Mouse (Mus musculus): ENCODE measurements around the gene Cntnap1. TPM values are rescaled to one million over a fixed set of nuclear protein-coding genes. Genes with fewer than 3 reads are reported as not detected.
A peak's percentile ranks its signal among the peaks of the same experiment; 100 is the strongest.
"Not testable (repeated sequence)": the region's sequence is repeated elsewhere in the genome, so short reads cannot be mapped to it uniquely, and the experiment has no call there.

The Cntnap1 gene
- total RNA-seq (2014; rRNA removed): 3.0 and 3.5 TPM in 2 replicates
- 0.35 and 1.1 TPM in 2 replicates for polyA plus RNA-seq (2015; fragmentation: Nextera tagmentation; extraction: Ambion mirVana)

- TF ChIP-seq CTCF (IDR thresholded peaks at IDR 0.05; ENCODE audit: low read depth): no peak
- ATAC-seq (no peak), DNase-seq (no peak)
- WGBS: under 1% methylated on average over 35 of the region's 35 CpGs
- H3K4me1 ChIP-seq (ENCODE audit: insufficient read depth): peaks cover 18% of the 10 kb centered on the region
- H3K4me3 ChIP-seq (ENCODE audit: low read depth, low read length): peak within 1 kb of the TSS; percentile 71
- peaks cover 9% of the 10 kb centered on the region for H3K36me3 ChIP-seq (ENCODE audit: insufficient read depth)
- H3K27ac ChIP-seq (ENCODE audit: low read depth, low read length): peak within 1 kb of the TSS; percentile 64; the same call in 1 of the 2 replicates
- H3K9ac ChIP-seq: peak within 1 kb of the TSS; percentile 63
- H3K27me3 ChIP-seq (ENCODE audit: insufficient read depth, low read length): peaks cover 52% of the 10 kb centered on the region
- peak within 1 kb of the TSS; percentile 61 for H3K4me2 ChIP-seq (ENCODE audit: low read depth)
- H3K9me3 ChIP-seq (ENCODE audit: low read length): no peaks in the 10 kb centered on the region
Measured at GRCm38 (mm10) chr11:101170354-101170810, at the start of gene Cntnap1. Cntnap1 (plus strand) TSS chr11:101170523.

GRCm38 (mm10) chr11:101120545-101121188, 49.7 kb upstream of the Cntnap1 start:
- Histone ChIP-seq H3K27me3 (ENCODE audit: insufficient read depth, low read length) (no peaks in the 10 kb centered on the region), H3K9ac (peak overlapping the region; percentile 74), H3K36me3 (ENCODE audit: insufficient read depth) (peaks cover 22% of the 10 kb centered on the region), H3K4me2 (ENCODE audit: low read depth) (peak overlapping the region; percentile 88), H3K4me1 (ENCODE audit: insufficient read depth) (peaks cover 17% of the 10 kb centered on the region), H3K9me3 (ENCODE audit: low read length) (no peaks in the 10 kb centered on the region), H3K4me3 (ENCODE audit: low read depth, low read length) (peak overlapping the region; percentile 75), H3K27ac (ENCODE audit: low read depth, low read length) (peak overlapping the region; percentile 81; the same call in 1 of the 2 replicates)
- no peak for ATAC-seq
- no peak for DNase-seq
- no peak for TF ChIP-seq CTCF (IDR thresholded peaks at IDR 0.05; ENCODE audit: low read depth)
- 21% methylated on average over 19 of the region's 19 CpGs for WGBS

GRCm38 (mm10) chr11:101124494-101124893, 45.8 kb upstream of the Cntnap1 start:
- H3K4me1 ChIP-seq (ENCODE audit: insufficient read depth); ATAC-seq; H3K9ac ChIP-seq; H3K4me2 ChIP-seq (ENCODE audit: low read depth); H3K27me3 ChIP-seq (ENCODE audit: insufficient read depth, low read length); H3K27ac ChIP-seq (ENCODE audit: low read depth, low read length); H3K9me3 ChIP-seq (ENCODE audit: low read length); H3K4me3 ChIP-seq (ENCODE audit: low read depth, low read length); DNase-seq: not testable (repeated sequence)
- WGBS: 97% methylated on average over 8 of the region's 8 CpGs
- H3K36me3 ChIP-seq (ENCODE audit: insufficient read depth): peaks cover 32% of the 10 kb centered on the region

- not testable (repeated sequence) for DNase-seq; H3K4me1 ChIP-seq (ENCODE audit: insufficient read depth); ATAC-seq; H3K9me3 ChIP-seq (ENCODE audit: low read length); H3K27ac ChIP-seq (ENCODE audit: low read depth, low read length); H3K27me3 ChIP-seq (ENCODE audit: insufficient read depth, low read length); H3K9ac ChIP-seq; H3K4me3 ChIP-seq (ENCODE audit: low read depth, low read length); H3K4me2 ChIP-seq (ENCODE audit: low read depth)
- peaks cover 32% of the 10 kb centered on the region for H3K36me3 ChIP-seq (ENCODE audit: insufficient read depth)
- 97% methylated on average over 7 of the region's 9 CpGs for WGBS
Measured at GRCm38 (mm10) chr11:101125008-101125407, 45.3 kb upstream of the Cntnap1 start.

GRCm38 (mm10) chr11:101127075-101127474, 43.2 kb upstream of the Cntnap1 start:
- DNase-seq: no peak
- TF ChIP-seq CTCF (IDR thresholded peaks at IDR 0.05; ENCODE audit: low read depth): peak; percentile 33
- H3K4me2 ChIP-seq (ENCODE audit: low read depth): no peak overlapping the region
- H3K4me1 ChIP-seq (ENCODE audit: insufficient read depth): no peaks in the 10 kb centered on the region
- no peak overlapping the region for H3K4me3 ChIP-seq (ENCODE audit: low read depth, low read length)
- 78% methylated on average over 1 of the region's 1 CpGs for WGBS
- no peak for ATAC-seq
- H3K27ac ChIP-seq (ENCODE audit: low read depth, low read length): no peak overlapping the region
- peaks cover 32% of the 10 kb centered on the region for H3K36me3 ChIP-seq (ENCODE audit: insufficient read depth)
- no peak overlapping the region for H3K9ac ChIP-seq
- no peaks in the 10 kb centered on the region for H3K9me3 ChIP-seq (ENCODE audit: low read length)
- H3K27me3 ChIP-seq (ENCODE audit: insufficient read depth, low read length): no peaks in the 10 kb centered on the region

- Histone ChIP-seq H3K36me3 (ENCODE audit: insufficient read depth) (peaks cover 20% of the 10 kb centered on the region), H3K4me1 (ENCODE audit: insufficient read depth) (no peaks in the 10 kb centered on the region), H3K27ac (ENCODE audit: low read depth, low read length) (no peak overlapping the region), H3K4me2 (ENCODE audit: low read depth) (no peak overlapping the region), H3K9me3 (ENCODE audit: low read length) (no peaks in the 10 kb centered on the region), H3K9ac (no peak overlapping the region), H3K27me3 (ENCODE audit: insufficient read depth, low read length) (no peaks in the 10 kb centered on the region), H3K4me3 (ENCODE audit: low read depth, low read length) (no peak overlapping the region)
- ATAC-seq (no peak), DNase-seq (no peak)
- 84% methylated on average over 11 of the region's 11 CpGs for WGBS
- no peak for TF ChIP-seq CTCF (IDR thresholded peaks at IDR 0.05; ENCODE audit: low read depth)
Measured at GRCm38 (mm10) chr11:101128996-101129577, 41.2 kb upstream of the Cntnap1 start.

GRCm38 (mm10) chr11:101130056-101130756, 40.1 kb upstream of the Cntnap1 start:
- Histone ChIP-seq H3K27ac (ENCODE audit: low read depth, low read length) (no peak overlapping the region), H3K9me3 (ENCODE audit: low read length) (no peaks in the 10 kb centered on the region), H3K27me3 (ENCODE audit: insufficient read depth, low read length) (no peaks in the 10 kb centered on the region), H3K4me3 (ENCODE audit: low read depth, low read length) (no peak overlapping the region), H3K4me2 (ENCODE audit: low read depth) (no peak overlapping the region), H3K36me3 (ENCODE audit: insufficient read depth) (peaks cover 15% of the 10 kb centered on the region), H3K4me1 (ENCODE audit: insufficient read depth) (no peaks in the 10 kb centered on the region), H3K9ac (no peak overlapping the region)
- ATAC-seq: no peak
- 53% methylated on average over 18 of the region's 18 CpGs for WGBS
- no peak for DNase-seq
- no peak for TF ChIP-seq CTCF (IDR thresholded peaks at IDR 0.05; ENCODE audit: low read depth)
